14 mouse cellular contexts compared by ENCODE assay signal in the genomic region with DNA sequence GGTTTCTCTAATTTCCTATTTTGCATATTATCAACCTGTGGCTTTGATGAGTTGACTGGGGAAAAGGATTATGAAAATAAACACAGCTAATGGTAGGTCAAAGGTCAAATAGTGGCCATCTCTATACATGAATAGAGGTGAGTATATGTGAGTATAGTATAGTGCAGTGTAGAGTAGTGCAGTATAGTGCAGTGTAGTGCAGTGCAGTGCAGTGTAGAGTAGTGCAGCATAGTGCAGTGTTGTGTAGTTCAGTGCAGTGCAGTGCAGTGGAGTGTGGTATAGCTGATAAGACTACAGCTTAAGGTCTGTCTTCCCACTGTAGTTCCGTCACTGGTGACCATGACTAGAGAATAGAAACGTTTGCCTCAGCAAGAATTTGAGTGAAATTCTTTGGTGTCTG.
"Had no signal": no experiment of that assay in that cellular context is flagged by ENCODE, and none has a peak within 500 bp of the region (broad histone marks: within the 10 kb centered on the region; RNA-seq: fewer than 3 reads in every experiment).

No protein-coding gene starts in this region.

- H3K9ac ChIP-seq: limb, embryonic 13.5 days; liver, embryonic 14.5 days; neural tube, embryonic 12.5 days had no signal

- H3K4me2 ChIP-seq: limb, embryonic 13.5 days; neural tube, embryonic 12.5 days had no signal

- H3K4me1 ChIP-seq: neural tube, embryonic 12.5 days had no signal

- H3K27me3 ChIP-seq: limb, embryonic 13.5 days; neural tube, embryonic 12.5 days had no signal

- H3K27ac ChIP-seq: limb, embryonic 13.5 days; liver, embryonic 14.5 days; neural tube, embryonic 12.5 days had no signal

- H3K9me3 ChIP-seq: limb, embryonic 13.5 days; neural tube, embryonic 12.5 days had no signal

- DNase-seq: kidney, adult 11 months; kidney, adult 9 months; kidney, postnatal 10 days; left cerebral cortex, postnatal 4 days; lung, adult 18-20 months; retina, postnatal 1 day; right cerebral cortex, postnatal 4 days; spleen, adult 18-20 months; thymus, adult 18-20 months; thymus, postnatal 14 days had no signal

- H3K36me3 ChIP-seq: limb, embryonic 13.5 days; neural tube, embryonic 12.5 days had no signal

- H3K4me3 ChIP-seq: limb, embryonic 13.5 days; myocyte; neural tube, embryonic 12.5 days had no signal
